Mouse (Mus musculus): ENCODE measurements around the gene Ache.

The Ache gene

DNA sequence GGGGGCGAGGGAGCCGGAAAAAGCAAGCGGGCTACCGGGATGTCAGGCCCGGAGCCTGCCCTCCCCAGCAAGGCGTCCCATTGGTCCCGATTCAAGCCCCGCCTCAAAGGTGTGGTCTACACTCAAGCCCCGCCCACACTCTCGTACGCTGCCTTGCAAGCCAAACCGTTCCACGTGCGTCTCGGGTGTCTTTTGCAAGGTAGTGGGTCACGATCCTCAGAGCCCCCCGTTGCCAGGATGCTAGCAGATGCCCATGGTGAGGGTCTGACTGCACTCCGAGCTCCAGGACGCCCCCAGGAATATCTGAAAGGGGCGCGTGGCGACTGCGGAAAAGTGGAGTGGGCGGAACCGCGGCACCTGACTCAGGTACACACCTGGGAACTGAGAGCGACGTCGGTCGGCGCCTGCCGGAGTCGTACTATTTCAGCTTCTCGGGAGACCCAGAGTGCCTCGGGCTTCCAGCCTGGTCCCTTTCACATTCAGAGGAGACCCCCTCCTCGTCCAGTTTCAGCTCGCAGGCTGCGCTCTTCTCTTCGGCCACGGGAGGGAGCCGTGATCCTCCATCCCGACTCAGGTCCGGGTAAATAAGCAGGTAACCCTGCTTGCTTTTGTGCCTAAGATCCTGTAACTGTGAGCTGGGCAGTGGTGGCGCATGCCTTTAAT is 46.3 kb downstream of the Ache start, which contains the start of gene Slc12a9:
Gene Slc12a9 (minus strand): TSS at position 86 of the 663 bp plus-strand sequence.
- DNase-seq (ENCODE audit: low read depth in 1 of 2, low spot score in 2 of 2): peak; percentile 84 to 91

DNA sequence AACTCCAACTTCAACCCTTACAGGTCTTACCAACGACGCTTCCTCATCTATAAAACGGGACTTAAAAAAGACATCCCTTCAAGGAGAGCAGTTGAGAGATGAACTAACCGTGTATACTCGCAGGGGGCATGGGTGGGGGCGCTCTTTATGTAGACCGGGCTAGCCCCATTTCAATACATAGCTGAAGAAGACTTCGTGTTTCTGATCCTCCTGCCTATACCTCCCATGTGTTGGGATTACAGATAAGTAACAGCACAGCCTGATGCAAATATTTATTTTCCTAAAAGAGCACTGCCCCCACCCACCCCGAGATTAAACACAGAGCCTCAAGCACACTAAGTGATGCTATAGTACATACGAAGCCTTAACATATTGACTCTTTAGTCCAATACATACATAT is 47.0 kb downstream of the Ache start:
- no peak for DNase-seq (ENCODE audit: low read depth in 1 of 2, low spot score in 2 of 2)

- no peak for DNase-seq (ENCODE audit: low read depth in 1 of 2, low spot score in 2 of 2)
These were observed 47.7 kb downstream of the Ache start for GRCm38 (mm10) chr5:137335066-137335465.

GRCm38 (mm10) chr5:137337190-137337589 is 49.9 kb downstream of the Ache start:
- no peak for DNase-seq (ENCODE audit: low read depth in 1 of 2, low spot score in 2 of 2)

GRCm38 (mm10) chr5:137338256-137338655 is 50.9 kb downstream of the Ache start:
- peak in 1 of 2 experiments; percentile 28 for DNase-seq (ENCODE audit: low read depth in 1 of 2, low spot score in 2 of 2)

GRCm38 (mm10) chr5:137338663-137339289 is 51.5 kb downstream of the Ache start:
- DNase-seq (ENCODE audit: low read depth in 1 of 2, low spot score in 2 of 2): no peak

DNA sequence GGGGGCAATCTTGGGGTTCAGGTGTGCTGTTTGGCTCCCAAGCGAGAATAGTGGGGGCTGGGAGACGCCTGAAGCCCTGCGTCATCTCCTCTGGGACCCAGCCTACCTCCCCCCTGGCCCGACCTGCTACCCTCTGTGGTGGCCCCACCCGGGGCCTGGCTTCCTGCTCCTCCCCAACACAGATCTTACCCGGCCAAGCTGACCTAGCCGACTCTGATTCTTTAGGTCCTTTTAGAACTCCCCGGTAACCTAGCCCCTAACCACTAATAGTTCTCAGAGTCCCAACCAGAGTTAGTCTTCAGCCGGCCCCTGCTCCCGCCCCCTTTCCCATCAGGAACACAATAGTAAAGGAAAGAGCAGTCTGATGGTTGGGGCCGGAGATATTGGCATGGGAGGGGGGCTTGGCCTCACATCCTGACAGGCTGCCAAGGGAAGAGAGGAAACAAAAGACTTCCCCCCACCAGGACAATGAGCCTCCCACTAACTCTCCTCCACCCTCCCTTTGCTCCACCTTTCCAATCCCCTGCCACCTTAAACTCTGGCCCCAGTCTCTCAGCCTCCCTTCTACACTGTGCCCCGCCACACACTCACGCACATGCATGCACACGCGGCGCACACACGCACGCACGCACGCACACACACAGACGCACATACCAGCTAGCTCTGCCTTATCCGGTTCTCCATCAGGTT is 52.1 kb downstream of the Ache start:
- no peak for DNase-seq (ENCODE audit: low read depth in 1 of 2, low spot score in 2 of 2)

- DNase-seq (ENCODE audit: low read depth in 1 of 2, low spot score in 2 of 2): no peak
These were observed 52.9 kb downstream of the Ache start for GRCm38 (mm10) chr5:137340222-137340621.

DNA sequence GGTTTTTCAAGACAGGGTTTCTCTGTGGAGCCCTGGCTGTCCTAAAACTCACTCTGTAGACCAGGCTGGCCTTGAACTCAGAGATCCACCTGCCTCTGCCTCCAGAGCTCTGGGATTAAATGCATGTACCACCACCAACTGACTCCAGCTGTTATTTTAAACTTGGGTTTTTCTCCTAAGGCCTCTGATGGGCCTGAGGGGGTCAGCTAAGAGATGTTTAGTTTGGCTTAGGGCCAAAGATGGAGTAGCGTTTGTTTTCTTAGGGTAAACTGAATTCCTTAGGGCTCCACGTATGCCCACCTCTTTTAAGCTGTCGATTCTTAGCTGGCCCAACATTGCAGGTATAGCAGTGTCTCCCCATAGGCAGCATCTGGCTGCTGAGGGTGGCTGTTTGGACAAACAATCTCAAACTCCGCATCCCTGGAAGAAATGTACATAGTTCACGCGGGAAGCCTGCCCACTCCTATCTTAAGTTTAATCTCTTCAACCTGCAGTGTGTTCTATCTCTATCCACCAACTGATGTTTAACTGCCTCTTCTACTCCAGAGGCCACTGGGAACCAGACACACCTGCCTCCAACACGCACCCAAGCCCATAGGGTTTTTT is 55.2 kb downstream of the Ache start:
- no peak for DNase-seq (ENCODE audit: low read depth in 1 of 2, low spot score in 2 of 2)

DNA sequence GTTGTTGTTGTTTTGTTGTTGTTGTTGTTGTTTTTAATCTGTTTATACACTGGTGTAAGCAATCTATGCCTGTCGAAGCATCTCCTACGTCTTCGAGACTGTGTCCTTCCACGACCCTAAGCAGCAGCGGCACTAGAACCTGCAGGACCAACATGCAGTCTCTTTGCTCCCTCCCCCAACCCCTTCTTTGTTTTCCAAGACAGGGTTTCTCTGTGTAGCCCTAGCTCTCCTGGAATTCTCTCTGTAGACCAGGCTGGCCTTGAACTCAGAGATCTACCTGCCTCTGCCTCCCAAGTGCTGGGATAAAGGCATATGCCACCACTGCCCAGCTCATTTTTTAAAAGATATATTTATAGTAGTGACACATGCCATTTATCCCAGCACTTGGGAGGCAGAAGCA is 56.1 kb downstream of the Ache start:
- DNase-seq (ENCODE audit: low read depth in 1 of 2, low spot score in 2 of 2): no peak

DNA sequence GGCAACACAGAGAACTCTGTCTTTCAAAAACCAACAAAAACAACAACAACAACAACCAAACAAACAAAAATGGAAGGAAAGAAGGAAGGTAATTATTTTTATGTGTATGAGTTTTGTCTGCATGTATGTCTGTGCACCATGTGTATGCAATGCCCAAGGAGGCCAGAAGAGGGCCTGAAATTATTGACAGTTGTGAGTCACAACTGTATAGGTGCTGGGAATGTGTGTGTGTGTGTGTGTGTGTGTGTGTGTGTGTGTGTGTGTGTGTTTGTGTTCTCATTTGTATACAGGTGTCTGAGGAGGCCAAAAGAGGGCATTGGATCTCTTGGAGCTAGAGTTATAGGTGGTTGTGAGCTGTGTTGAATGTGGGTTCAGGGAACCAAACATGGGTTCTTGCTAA is 56.5 kb downstream of the Ache start:
- no peak for DNase-seq (ENCODE audit: low read depth in 1 of 2, low spot score in 2 of 2)
